Mouse (Mus musculus): ENCODE measurements at regions not wholly inside any gene's neighbourhood (a gene's known extent, or its start where the extent isn't known, plus 50 kb on each side); places are given as distances from the start of the nearest gene placed in this dataset.

- Histone ChIP-seq H3K27me3 (ENCODE audit: control insufficient read depth, insufficient read depth, low read length, poor library complexity, severe bottlenecking) (no peaks in the 10 kb centered on the region), H3K36me3 (ENCODE audit: control insufficient read depth, insufficient read depth, low read length, poor library complexity, severe bottlenecking) (no peaks in the 10 kb centered on the region)
- DNase-seq (ENCODE audit: low read depth, low spot score): no peak
These were observed 115.3 kb downstream of the Rgs21 start for GRCm38 (mm10) chr1:144452141-144452540.

- Histone ChIP-seq H3K27me3 (ENCODE audit: control insufficient read depth, insufficient read depth, low read length, poor library complexity, severe bottlenecking) (no peaks in the 10 kb centered on the region), H3K36me3 (ENCODE audit: control insufficient read depth, insufficient read depth, low read length, poor library complexity, severe bottlenecking) (no peaks in the 10 kb centered on the region)
- DNase-seq (ENCODE audit: low read depth, low spot score): no peak
These were observed 115.7 kb downstream of the Rgs21 start for GRCm38 (mm10) chr1:144451731-144452130.

GRCm38 (mm10) chr1:144436617-144437016 lies 130.8 kb downstream of the Rgs21 start:
- no peaks in the 10 kb centered on the region for H3K36me3 ChIP-seq (ENCODE audit: control insufficient read depth, insufficient read depth, low read length, poor library complexity, severe bottlenecking)
- no peaks in the 10 kb centered on the region for H3K27me3 ChIP-seq (ENCODE audit: control insufficient read depth, insufficient read depth, low read length, poor library complexity, severe bottlenecking)
- no peak for DNase-seq (ENCODE audit: low read depth, low spot score)

DNA sequence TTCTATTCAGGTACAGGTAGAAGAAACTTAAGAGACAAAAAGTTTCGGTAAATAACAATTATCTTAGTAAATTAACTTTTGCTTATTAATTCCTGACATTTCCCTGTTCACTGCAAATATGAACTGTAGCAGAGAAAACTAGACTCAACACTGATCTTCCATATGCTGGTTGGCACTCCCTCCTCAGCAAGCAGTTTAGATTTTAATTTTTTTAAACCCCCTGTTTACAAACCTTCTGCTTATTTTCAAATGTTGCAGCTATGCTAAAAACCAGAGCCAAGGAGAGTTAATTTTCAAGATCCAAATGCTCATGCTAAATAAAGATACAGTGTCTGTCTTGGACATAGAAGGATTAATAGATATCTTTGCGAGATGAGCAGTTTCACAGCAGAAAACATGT lies 134.7 kb downstream of the Rgs21 start:
- H3K36me3 ChIP-seq (ENCODE audit: control insufficient read depth, insufficient read depth, low read length, poor library complexity, severe bottlenecking): no peaks in the 10 kb centered on the region
- no peaks in the 10 kb centered on the region for H3K27me3 ChIP-seq (ENCODE audit: control insufficient read depth, insufficient read depth, low read length, poor library complexity, severe bottlenecking)
- DNase-seq (ENCODE audit: low read depth, low spot score): no peak

GRCm38 (mm10) chr1:144431535-144432276 lies 135.8 kb downstream of the Rgs21 start:
- Histone ChIP-seq H3K27me3 (ENCODE audit: control insufficient read depth, insufficient read depth, low read length, poor library complexity, severe bottlenecking) (no peaks in the 10 kb centered on the region), H3K36me3 (ENCODE audit: control insufficient read depth, insufficient read depth, low read length, poor library complexity, severe bottlenecking) (no peaks in the 10 kb centered on the region)
- DNase-seq (ENCODE audit: low read depth, low spot score): peak; percentile 34

DNA sequence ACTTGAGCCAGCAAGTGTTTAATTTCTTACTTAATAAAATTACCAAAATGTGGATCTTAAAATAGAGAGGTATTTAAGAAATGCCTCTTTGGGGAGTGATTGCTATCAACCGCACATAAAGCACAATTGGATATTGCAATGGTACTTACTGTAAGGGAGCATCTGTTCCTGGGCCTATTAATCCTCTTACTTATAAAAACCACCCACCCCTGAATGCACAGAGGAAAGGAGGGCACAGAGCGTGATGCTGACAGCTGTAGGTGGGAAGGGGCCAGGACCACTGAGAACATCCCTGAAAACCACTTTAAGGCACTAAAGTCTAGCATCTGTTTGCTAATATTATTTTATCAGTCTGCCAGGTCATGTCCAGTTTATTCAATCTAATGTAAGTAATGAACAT lies 146.1 kb downstream of the Rgs21 start:
- no peak for DNase-seq (ENCODE audit: low read depth, low spot score)
- H3K36me3 ChIP-seq (ENCODE audit: control insufficient read depth, insufficient read depth, low read length, poor library complexity, severe bottlenecking): no peaks in the 10 kb centered on the region
- H3K27me3 ChIP-seq (ENCODE audit: control insufficient read depth, insufficient read depth, low read length, poor library complexity, severe bottlenecking): no peaks in the 10 kb centered on the region

GRCm38 (mm10) chr1:144406387-144407383 lies 157.6 kb upstream of the Rgs1 start:
- no peaks in the 10 kb centered on the region for H3K36me3 ChIP-seq (ENCODE audit: control insufficient read depth, insufficient read depth, low read length, poor library complexity, severe bottlenecking)
- peak; percentile 69 for DNase-seq (ENCODE audit: low read depth, low spot score)
- no peaks in the 10 kb centered on the region for H3K27me3 ChIP-seq (ENCODE audit: control insufficient read depth, insufficient read depth, low read length, poor library complexity, severe bottlenecking)

DNA sequence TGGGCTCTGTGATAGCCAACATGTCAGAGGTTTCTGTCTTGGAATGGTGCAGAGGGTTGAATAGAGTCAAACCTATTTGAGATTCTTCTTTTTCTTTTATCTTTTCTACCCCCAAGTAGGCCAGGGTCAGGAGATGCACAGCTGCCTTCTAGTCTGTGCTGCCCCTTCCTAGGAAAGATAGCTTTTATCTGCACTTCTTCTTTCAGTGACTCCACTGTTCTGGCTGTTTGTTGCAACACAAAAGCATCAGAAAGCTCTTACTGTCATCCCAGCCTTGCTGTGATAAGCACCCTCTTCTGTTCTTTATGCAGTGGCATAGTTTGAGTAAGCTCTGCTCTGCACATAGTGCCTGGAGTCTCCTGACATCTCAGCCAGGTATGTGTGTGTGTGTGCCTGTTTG lies 156.7 kb upstream of the Rgs1 start:
- no peak for DNase-seq (ENCODE audit: low read depth, low spot score)
- Histone ChIP-seq H3K27me3 (ENCODE audit: control insufficient read depth, insufficient read depth, low read length, poor library complexity, severe bottlenecking) (no peaks in the 10 kb centered on the region), H3K36me3 (ENCODE audit: control insufficient read depth, insufficient read depth, low read length, poor library complexity, severe bottlenecking) (no peaks in the 10 kb centered on the region)

- H3K27me3 ChIP-seq (ENCODE audit: control insufficient read depth, insufficient read depth, low read length, poor library complexity, severe bottlenecking): no peaks in the 10 kb centered on the region
- no peaks in the 10 kb centered on the region for H3K36me3 ChIP-seq (ENCODE audit: control insufficient read depth, insufficient read depth, low read length, poor library complexity, severe bottlenecking)
- DNase-seq (ENCODE audit: low read depth, low spot score): no peak
These were observed 156.0 kb upstream of the Rgs1 start for GRCm38 (mm10) chr1:144405031-144405430.

DNA sequence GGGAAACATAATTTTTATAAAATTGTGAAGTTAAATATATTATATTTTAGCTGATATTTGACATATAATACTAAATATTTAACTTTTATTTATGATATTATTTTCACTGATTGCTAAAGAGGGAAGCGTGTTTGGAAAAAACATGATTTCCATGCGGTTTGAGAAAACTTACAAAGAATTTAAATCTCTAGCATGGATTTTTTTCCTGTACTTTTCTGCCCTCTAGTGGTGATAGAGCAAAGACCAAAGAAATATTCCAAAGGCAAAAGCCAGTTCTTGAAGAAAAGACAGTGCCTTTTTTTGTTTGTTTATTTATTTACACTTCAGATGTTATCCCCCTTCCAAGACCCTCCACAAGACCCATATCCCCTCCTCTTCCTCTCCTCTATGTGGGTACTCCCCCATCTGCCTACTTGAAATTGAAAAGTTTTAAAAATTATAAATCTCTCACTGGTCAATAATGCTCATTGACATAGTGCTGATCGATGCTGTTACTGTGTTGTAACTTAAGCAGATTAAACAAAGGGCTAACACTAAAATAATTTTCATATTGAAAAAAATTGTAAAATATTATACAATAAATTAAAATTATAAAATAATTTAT lies 131.1 kb upstream of the Rgs1 start:
- Histone ChIP-seq H3K27me3 (ENCODE audit: control insufficient read depth, insufficient read depth, low read length, poor library complexity, severe bottlenecking) (no peaks in the 10 kb centered on the region; the same call in 1 of the 2 replicates), H3K36me3 (ENCODE audit: control insufficient read depth, insufficient read depth, low read length, poor library complexity, severe bottlenecking) (no peaks in the 10 kb centered on the region)
- DNase-seq (ENCODE audit: low read depth, low spot score): peak; percentile 61

DNA sequence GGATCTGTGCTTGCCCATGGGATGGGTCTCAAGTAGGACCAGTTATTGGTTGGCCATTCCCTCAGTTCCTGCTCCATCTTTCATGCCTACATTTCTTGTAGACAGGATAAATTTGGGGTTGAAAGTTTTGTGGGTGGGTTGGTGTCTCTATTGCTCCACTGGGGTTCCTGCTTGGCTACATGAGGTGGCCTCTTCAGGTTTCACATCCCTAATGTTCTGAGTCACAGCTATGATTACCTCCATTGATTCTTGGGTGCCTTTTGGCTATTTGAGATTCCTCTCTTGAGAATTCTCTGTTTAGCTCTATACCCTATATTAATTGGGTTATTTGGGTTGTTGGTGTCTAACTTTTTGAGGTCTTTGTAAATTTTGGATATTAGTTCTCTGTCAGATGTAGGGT lies 125.1 kb upstream of the Rgs1 start:
- Histone ChIP-seq H3K27me3 (ENCODE audit: control insufficient read depth, insufficient read depth, low read length, poor library complexity, severe bottlenecking) (no peaks in the 10 kb centered on the region; the same call in 1 of the 2 replicates), H3K36me3 (ENCODE audit: control insufficient read depth, insufficient read depth, low read length, poor library complexity, severe bottlenecking) (no peaks in the 10 kb centered on the region)
- DNase-seq (ENCODE audit: low read depth, low spot score): no peak

DNA sequence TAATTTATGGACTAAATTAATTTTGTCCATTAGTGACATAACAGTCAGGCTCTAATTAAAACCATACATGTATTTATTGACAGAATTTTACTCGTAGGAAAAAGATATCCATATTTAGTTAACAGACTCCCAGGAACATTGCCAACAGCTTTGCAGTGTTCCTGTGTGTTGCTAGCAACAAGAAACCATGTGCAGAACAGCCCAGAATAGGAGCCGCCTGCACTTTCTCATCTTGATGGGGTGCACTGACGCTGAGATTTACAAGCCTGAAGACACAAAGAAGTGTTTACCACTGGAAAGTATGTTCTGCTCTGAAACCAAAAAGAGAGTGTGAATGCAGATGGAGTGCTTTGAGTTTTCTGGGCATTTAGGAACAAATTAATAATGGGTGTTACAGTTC lies 118.5 kb upstream of the Rgs1 start:
- Histone ChIP-seq H3K27me3 (ENCODE audit: control insufficient read depth, insufficient read depth, low read length, poor library complexity, severe bottlenecking) (no peaks in the 10 kb centered on the region), H3K36me3 (ENCODE audit: control insufficient read depth, insufficient read depth, low read length, poor library complexity, severe bottlenecking) (no peaks in the 10 kb centered on the region)
- DNase-seq (ENCODE audit: low read depth, low spot score): no peak

DNA sequence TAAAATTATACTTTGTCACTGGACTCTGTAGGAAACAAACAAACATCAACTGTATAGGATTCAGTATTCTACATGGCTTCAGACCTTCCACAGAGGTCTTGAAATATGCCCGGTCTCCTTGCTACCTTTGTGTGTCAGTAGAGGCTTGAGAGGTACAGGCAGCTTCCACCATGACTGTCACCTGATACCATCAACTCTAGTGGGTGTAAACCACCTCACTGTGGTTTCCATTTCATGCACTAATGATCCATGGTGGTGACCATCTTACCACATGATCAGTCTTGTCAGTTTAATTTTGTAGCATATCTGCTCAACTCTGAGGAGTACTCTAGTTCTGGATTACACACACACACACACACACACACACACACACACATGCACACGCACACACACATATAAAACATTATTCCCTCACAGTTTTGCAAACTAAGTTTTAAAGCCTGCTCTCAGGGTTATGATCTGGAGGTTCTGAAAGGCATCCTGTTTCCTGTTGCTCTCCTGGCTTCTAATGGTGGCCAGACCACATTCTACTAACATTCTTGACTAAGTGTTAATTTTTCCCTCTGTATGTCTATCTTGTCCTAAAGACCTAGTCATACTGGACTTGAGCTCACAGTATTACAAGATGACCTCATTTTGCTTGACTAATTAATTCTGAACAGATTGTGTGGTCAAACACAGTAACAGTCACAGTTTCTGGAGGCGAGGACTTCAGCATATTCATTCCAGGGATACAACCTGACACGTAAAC lies 106.7 kb upstream of the Rgs1 start:
- H3K27me3 ChIP-seq (ENCODE audit: control insufficient read depth, insufficient read depth, low read length, poor library complexity, severe bottlenecking): no peaks in the 10 kb centered on the region
- peak; percentile 53 for DNase-seq (ENCODE audit: low read depth, low spot score)
- H3K36me3 ChIP-seq (ENCODE audit: control insufficient read depth, insufficient read depth, low read length, poor library complexity, severe bottlenecking): no peaks in the 10 kb centered on the region

GRCm38 (mm10) chr1:144355041-144355440 lies 106.0 kb upstream of the Rgs1 start:
- Histone ChIP-seq H3K27me3 (ENCODE audit: control insufficient read depth, insufficient read depth, low read length, poor library complexity, severe bottlenecking) (no peaks in the 10 kb centered on the region), H3K36me3 (ENCODE audit: control insufficient read depth, insufficient read depth, low read length, poor library complexity, severe bottlenecking) (no peaks in the 10 kb centered on the region)
- no peak for DNase-seq (ENCODE audit: low read depth, low spot score)
